ENCODE assay signal across 8 mouse cellular contexts in the genomic region with DNA sequence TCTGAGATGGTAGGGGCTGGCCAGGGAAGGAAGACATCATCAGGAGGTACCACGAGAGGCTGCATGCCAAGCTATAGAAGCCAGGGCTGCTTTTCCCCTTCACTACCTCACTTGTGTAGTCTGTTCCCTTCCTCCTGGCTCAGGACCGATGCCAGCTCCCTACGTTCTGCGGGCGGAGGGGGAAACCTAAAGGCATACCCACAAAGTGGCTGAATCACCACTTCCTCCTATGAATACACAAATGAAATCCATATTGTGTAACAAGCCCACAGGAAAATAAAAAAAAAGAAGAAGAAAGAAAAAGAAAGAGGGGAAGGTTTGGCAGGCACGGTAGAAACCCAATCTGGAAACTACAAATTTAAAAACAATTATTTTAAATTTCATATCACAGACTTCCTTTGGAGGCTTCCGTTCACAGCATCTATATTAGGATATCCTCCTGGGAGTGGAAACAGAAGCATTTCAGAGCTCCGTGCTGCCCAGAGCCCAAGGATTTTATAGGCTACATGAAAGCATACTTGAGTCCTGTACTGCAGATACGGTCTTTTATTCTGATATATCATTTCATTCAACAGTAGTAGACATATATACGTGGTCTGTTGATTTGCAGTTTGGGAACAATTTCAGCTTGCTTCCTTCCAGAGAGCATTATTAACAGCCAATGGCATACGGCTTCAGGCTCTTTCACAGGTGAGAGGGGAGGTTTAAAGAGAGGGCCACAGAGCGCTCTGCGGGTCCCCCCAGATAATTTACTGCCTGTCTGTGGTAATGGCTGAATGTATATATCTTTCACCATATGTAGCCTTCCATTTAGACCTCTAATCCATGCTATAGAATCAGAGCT.
DNase-seq lines count a peak whose midpoint lies in the region; ATAC-seq and TF ChIP-seq lines count a peak whose summit lies in the region.

No protein-coding gene starts in this region.

- H3K4me1 ChIP-seq in heart, adult 2 months (ENCODE audit: control insufficient read depth, insufficient read depth, low read length): peaks cover 2% of the 10 kb centered on the region
- H3K4me1 ChIP-seq in hindbrain, embryonic 12.5 days: peaks cover 12% of the 10 kb centered on the region
- peaks cover 8% of the 10 kb centered on the region for H3K4me1 ChIP-seq in midbrain, embryonic 14.5 days (ENCODE audit: control insufficient read depth, insufficient read depth, low read length)

- H3K27ac ChIP-seq in heart, adult 2 months: peak overlapping the region; percentile 52
- no peak overlapping the region for H3K27ac ChIP-seq in hindbrain, embryonic 12.5 days
- H3K27ac ChIP-seq in midbrain, embryonic 14.5 days (replicated peaks; ENCODE audit: low read depth, low read length): no peak overlapping the region

- peak overlapping the region; percentile 6; the same call in 1 of the 2 replicates for H3K4me3 ChIP-seq in heart, adult 2 months
- no peak overlapping the region for H3K4me3 ChIP-seq in hindbrain, embryonic 12.5 days
- H3K4me3 ChIP-seq in midbrain, embryonic 14.5 days (replicated peaks; ENCODE audit: low read depth, low read length): no peak overlapping the region

- 38% methylated on average over 13 of the region's 13 CpGs for WGBS in heart, adult 2 months
- 73% methylated on average over 13 of the region's 13 CpGs for WGBS in hindbrain, embryonic 12.5 days
- WGBS in midbrain, embryonic 14.5 days: 72% methylated on average over 13 of the region's 13 CpGs

- H3K9ac ChIP-seq in heart, adult 2 months (ENCODE audit: low read depth, low read length): no peak overlapping the region
- H3K9ac ChIP-seq in hindbrain, embryonic 12.5 days: no peak overlapping the region
- H3K9ac ChIP-seq in midbrain, embryonic 14.5 days (replicated peaks; ENCODE audit: low read length): no peak overlapping the region

- no peaks in the 10 kb centered on the region for H3K79me2 ChIP-seq in heart, adult 2 months (replicated peaks; ENCODE audit: control insufficient read depth, insufficient read depth, low read length)

- H3K27me3 ChIP-seq in heart, adult 2 months (ENCODE audit: control insufficient read depth, insufficient read depth, low read length): no peaks in the 10 kb centered on the region
- H3K27me3 ChIP-seq in hindbrain, embryonic 12.5 days: no peaks in the 10 kb centered on the region
- no peaks in the 10 kb centered on the region for H3K27me3 ChIP-seq in midbrain, embryonic 14.5 days (ENCODE audit: control insufficient read depth, insufficient read depth, low read length)

- H3K4me2 ChIP-seq in hindbrain, embryonic 12.5 days (replicated peaks): no peak overlapping the region
- no peak overlapping the region for H3K4me2 ChIP-seq in midbrain, embryonic 14.5 days (ENCODE audit: low read length)

- H3K36me3 ChIP-seq in heart, adult 2 months (ENCODE audit: control insufficient read depth, insufficient read depth, low read length): no peaks in the 10 kb centered on the region
- H3K36me3 ChIP-seq in hindbrain, embryonic 12.5 days: no peaks in the 10 kb centered on the region
- no peaks in the 10 kb centered on the region for H3K36me3 ChIP-seq in midbrain, embryonic 14.5 days (ENCODE audit: control insufficient read depth, insufficient read depth, low read length)

- no peaks in the 10 kb centered on the region for H3K9me3 ChIP-seq in hindbrain, embryonic 12.5 days (replicated peaks)
- no peaks in the 10 kb centered on the region for H3K9me3 ChIP-seq in midbrain, embryonic 14.5 days (ENCODE audit: control insufficient read depth, low read length)

- ATAC-seq in hindbrain, embryonic 12.5 days (ENCODE audit: low FRiP score): no peak
- ATAC-seq in midbrain, embryonic 14.5 days (ENCODE audit: low FRiP score, low TSS enrichment): no peak

- intact Hi-C loops in heart, adult 2 months (cut with DNase I): no loop called here
- intact Hi-C loops in heart, postnatal 25 days (cut with DNase I): no loop called here

- no peak for TF ChIP-seq CTCF in heart, adult 2 months (IDR thresholded peaks at IDR 0.05)

- TF ChIP-seq POLR2A in heart, adult 2 months (IDR thresholded peaks at IDR 0.05; ENCODE audit: insufficient read depth, low read depth, low read length): no peak

- peak; percentile 23 to 29 for DNase-seq in heart, adult 2 months
- no peak for DNase-seq in heart, postnatal 25 days (ENCODE audit: low spot score)
- DNase-seq in forelimb bud, embryonic 11.5 days (ENCODE audit: low read depth, low spot score): peak; percentile 52
- peak; percentile 17 to 48 for DNase-seq in left cerebral cortex, adult 8-10 months (ENCODE audit: low spot score in 2 of 2)
- peak; percentile 14 to 45 for DNase-seq in monocyte, adult 2 months (ENCODE audit: low read depth in 1 of 2, low spot score in 2 of 2)
- DNase-seq in ovary, adult 18-20 months (ENCODE audit: low spot score): no peak
- DNase-seq in midbrain, embryonic 14.5 days: no peak

- no peak for TF ChIP-seq EP300 in heart, adult 2 months (IDR thresholded peaks at IDR 0.05; ENCODE audit: insufficient read depth, low read depth, low read length)

Comparison
In these comparisons a context has a peak if more than half of its experiments do, and no peak if none do; other contexts are left out.
1. DNase-seq: peak in heart, adult 2 months (2 of 2), forelimb bud, embryonic 11.5 days (single experiment), left cerebral cortex, adult 8-10 months (2 of 2) and monocyte, adult 2 months (2 of 2); none in heart, postnatal 25 days (single experiment), ovary, adult 18-20 months (single experiment) and midbrain, embryonic 14.5 days (single experiment).